Mouse (Mus musculus) liver, postnatal 0 days (tissue): ENCODE data around the gene BC003965.

Experiments
- CTCF ChIP-seq: sonication (generic); IDR thresholded peaks from 2 replicates; pipeline ENCODE4 v1.5.1; 2016; ENCODE audit warnings: antibody characterized with exemption, low read depth
- EP300 ChIP-seq: IDR thresholded peaks from 2 replicates; pipeline ENCODE4 v1.6.1; 2016; ENCODE audit warnings: antibody characterized with exemption, low read depth, mild to moderate bottlenecking

DNA sequence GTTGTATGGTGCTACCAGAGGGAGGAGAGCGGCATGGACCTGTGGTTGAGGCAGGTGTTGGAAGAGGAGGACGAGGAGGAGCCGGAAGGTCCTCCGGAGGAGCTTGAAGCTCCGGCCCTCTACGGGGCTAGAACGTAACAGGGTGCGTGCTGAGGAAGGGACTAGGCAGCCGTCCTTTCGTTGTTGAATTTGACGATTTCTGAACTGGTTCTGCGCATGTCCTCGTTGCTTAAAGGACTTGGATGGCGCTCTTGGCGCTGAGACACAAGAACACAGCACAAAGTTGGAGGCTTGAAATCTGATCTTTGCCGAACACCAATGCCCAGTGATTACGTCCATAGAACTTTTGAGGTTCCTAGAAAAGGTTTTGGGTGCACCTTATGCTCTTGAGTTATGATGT lies 607 bp downstream of the BC003965 start:
- TF ChIP-seq CTCF (no peak), EP300 (no peak)
